Comparison of ENCODE assay signal across 8 mouse cellular contexts in the genomic region with DNA sequence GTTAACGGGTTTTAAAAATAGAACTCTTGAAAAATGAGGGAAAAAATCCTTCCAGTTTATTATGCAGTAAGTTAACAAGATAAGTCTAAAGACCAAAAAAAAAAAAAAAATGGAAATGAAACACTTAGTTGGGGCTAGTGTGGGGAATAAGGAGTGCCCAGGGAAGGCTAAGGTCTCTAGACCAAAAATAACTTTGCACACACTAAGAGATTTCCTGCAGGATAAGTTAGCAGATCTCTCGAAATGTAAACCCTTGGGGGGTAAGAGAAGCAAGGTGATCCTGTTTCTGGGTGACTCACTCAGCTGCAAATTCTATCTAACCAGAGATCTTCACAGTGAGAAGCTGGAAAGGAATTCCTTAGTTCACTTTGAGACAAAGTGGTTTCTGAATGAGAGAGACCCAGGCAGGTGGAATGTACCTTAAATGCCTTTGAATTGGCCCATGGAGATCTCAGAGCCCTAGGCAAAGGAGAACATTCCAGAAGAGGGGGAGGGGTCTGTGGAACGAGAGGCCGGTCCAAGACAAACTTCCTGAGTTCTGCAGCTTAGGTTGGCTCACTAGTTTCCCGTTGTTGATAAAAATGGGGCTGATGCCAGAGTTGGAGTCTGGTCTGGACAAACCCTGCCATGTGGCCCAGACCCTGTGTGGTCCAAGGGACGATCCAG.
DNase-seq lines count a peak whose midpoint lies in the region; ATAC-seq and TF ChIP-seq lines count a peak whose summit lies in the region.
"Had no signal": no experiment of that assay in that cellular context is flagged by ENCODE, and none has a peak within 500 bp of the region (broad histone marks: within the 10 kb centered on the region; RNA-seq: fewer than 3 reads in every experiment).

No protein-coding gene starts in this region.

- peaks cover 21% of the 10 kb centered on the region for H3K4me1 ChIP-seq in heart, embryonic 11.5 days (ENCODE audit: control insufficient read depth, insufficient read depth, low read length)
- H3K4me1 ChIP-seq in neural tube, embryonic 15.5 days: no peaks in the 10 kb centered on the region

- no peaks in the 10 kb centered on the region for H3K36me3 ChIP-seq in heart, embryonic 11.5 days (ENCODE audit: control insufficient read depth, insufficient read depth, low read length)
- no peaks in the 10 kb centered on the region for H3K36me3 ChIP-seq in neural tube, embryonic 15.5 days

- no peak overlapping the region for H3K27ac ChIP-seq in heart, embryonic 11.5 days (ENCODE audit: low read depth, low read length)
- no peak overlapping the region for H3K27ac ChIP-seq in neural tube, embryonic 15.5 days (replicated peaks)
- no peak overlapping the region for H3K27ac ChIP-seq in layer of hippocampus, adult 2 months

- peak; percentile 55 for ATAC-seq in heart, embryonic 11.5 days (replicated peaks; ENCODE audit: insufficient number of reproducible peaks, low FRiP score, low TSS enrichment)
- ATAC-seq in neural tube, embryonic 15.5 days (ENCODE audit: low FRiP score): no peak
- no peak for ATAC-seq in megakaryocyte-erythroid progenitor cell, adult 5-6 weeks (replicated peaks; ENCODE audit: low FRiP score, low TSS enrichment, poor library complexity, severe bottlenecking)
- ATAC-seq: liver, postnatal 0 days had no signal

- no peak overlapping the region for H3K4me3 ChIP-seq in heart, embryonic 11.5 days (ENCODE audit: low read depth, low read length)
- no peak overlapping the region for H3K4me3 ChIP-seq in neural tube, embryonic 15.5 days (replicated peaks)
- no peak overlapping the region for H3K4me3 ChIP-seq in layer of hippocampus, adult 2 months

- no peak overlapping the region for H3K9ac ChIP-seq in heart, embryonic 11.5 days (ENCODE audit: low read depth, low read length)
- H3K9ac ChIP-seq in neural tube, embryonic 15.5 days (replicated peaks): no peak overlapping the region
- H3K9ac ChIP-seq: liver, postnatal 0 days had no signal

- TF ChIP-seq CTCF in layer of hippocampus, adult 2 months (conservative IDR thresholded peaks at IDR 0.05): no peak

- H3K4me2 ChIP-seq in heart, embryonic 11.5 days: no peak overlapping the region
- no peak overlapping the region for H3K4me2 ChIP-seq in neural tube, embryonic 15.5 days

- WGBS in heart, embryonic 11.5 days (ENCODE audit: insufficient replicate concordance): 26% methylated on average over 6 of the region's 6 CpGs
- 76% methylated on average over 6 of the region's 6 CpGs for WGBS in neural tube, embryonic 15.5 days

- DNase-seq in urinary bladder, postnatal 14 days (ENCODE audit: low spot score): peak; percentile 38
- no peak for DNase-seq in urinary bladder, postnatal 36 days (ENCODE audit: low spot score in 2 of 2)
- DNase-seq in kidney, postnatal 14 days: peak; percentile 79
- no peak for DNase-seq in layer of hippocampus, adult 2 months (ENCODE audit: low spot score in 2 of 2)
- DNase-seq: liver, postnatal 0 days had no signal

- no peaks in the 10 kb centered on the region for H3K9me3 ChIP-seq in heart, embryonic 11.5 days (replicated peaks; ENCODE audit: control insufficient read depth, low read length)
- H3K9me3 ChIP-seq in neural tube, embryonic 15.5 days (replicated peaks): no peaks in the 10 kb centered on the region

- H3K27me3 ChIP-seq in heart, embryonic 11.5 days (ENCODE audit: control insufficient read depth, insufficient read depth, low read length): no peaks in the 10 kb centered on the region
- H3K27me3 ChIP-seq in neural tube, embryonic 15.5 days (replicated peaks): no peaks in the 10 kb centered on the region

Comparison
In these comparisons a context has a peak if more than half of its experiments do, and no peak if none do; other contexts are left out.
1. DNase-seq: peak in urinary bladder, postnatal 14 days (single experiment) and kidney, postnatal 14 days (single experiment); none in urinary bladder, postnatal 36 days (0 of 2) and layer of hippocampus, adult 2 months (0 of 2).